Mouse (Mus musculus): ENCODE measurements around the gene Reps1.

DNA sequence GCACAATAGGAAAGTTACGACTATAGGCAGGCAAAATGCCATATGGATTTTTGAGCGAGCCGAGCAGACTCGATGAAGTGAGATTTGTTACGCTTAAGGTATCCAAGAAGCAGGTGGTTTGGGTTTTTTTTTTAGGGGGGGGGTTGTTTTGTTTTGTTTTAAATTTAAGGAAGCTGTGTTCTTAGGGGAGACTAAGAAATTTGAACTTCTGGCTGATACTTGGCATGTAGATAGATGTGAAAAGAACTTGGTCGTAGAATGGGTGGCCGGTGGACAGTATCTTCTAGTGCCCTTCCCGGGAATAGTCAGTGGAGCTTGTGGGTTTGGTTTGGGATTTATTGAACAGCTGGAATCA is 707 bp downstream of the Reps1 start:
- no peak for TF ChIP-seq POLR2A (IDR thresholded peaks at IDR 0.05; ENCODE audit: borderline replicate concordance, extremely low read depth, insufficient read depth, insufficient read length, poor library complexity, severe bottlenecking)
- no peak for TF ChIP-seq CTCF (IDR thresholded peaks at IDR 0.05; ENCODE audit: borderline replicate concordance, extremely low read depth, insufficient read depth, insufficient read length)
